Mouse (Mus musculus): ENCODE data around the gene Nectin3. TPM values are rescaled to one million over a fixed set of nuclear protein-coding genes. Genes with fewer than 3 reads are reported as not detected.

Nectin3 gene
- 29.1 and 31.1 TPM in 2 replicates for polyA plus RNA-seq (2015; fragmentation: Nextera tagmentation; extraction: Ambion mirVana)

GRCm38 (mm10) chr16:46498421-46498789 is at the start of gene Nectin3:
Nectin3 (minus strand) TSS chr16:46498525.
- Histone ChIP-seq H3K27ac (peak within 1 kb of the TSS; percentile 91), H3K4me2 (peak within 1 kb of the TSS; percentile 74), H3K36me3 (replicated peaks) (no peaks in the 10 kb centered on the region), H3K4me1 (peaks cover 28% of the 10 kb centered on the region), H3K9ac (peak within 1 kb of the TSS; percentile 83), H3K9me3 (no peaks in the 10 kb centered on the region), H3K27me3 (replicated peaks) (no peaks in the 10 kb centered on the region), H3K4me3 (peak within 1 kb of the TSS; percentile 68)
- ATAC-seq (replicated peaks), result no peak
- 3% methylated on average over 4 of the region's 4 CpGs for WGBS

GRCm38 (mm10) chr16:46538092-46538491 is 39.8 kb upstream of the Nectin3 start:
- Histone ChIP-seq H3K27ac (no peak overlapping the region), H3K9ac (no peak overlapping the region), H3K4me1 (no peaks in the 10 kb centered on the region), H3K27me3 (replicated peaks) (no peaks in the 10 kb centered on the region), H3K4me2 (no peak overlapping the region), H3K9me3 (no peaks in the 10 kb centered on the region), H3K36me3 (replicated peaks) (no peaks in the 10 kb centered on the region), H3K4me3 (no peak overlapping the region)
- no peak for ATAC-seq (replicated peaks)
- 72% methylated on average over 3 of the region's 3 CpGs for WGBS

GRCm38 (mm10) chr16:46532465-46533254 is 34.3 kb upstream of the Nectin3 start:
- Histone ChIP-seq H3K27me3 (replicated peaks) (no peaks in the 10 kb centered on the region), H3K27ac (no peak overlapping the region), H3K9ac (no peak overlapping the region), H3K4me3 (no peak overlapping the region), H3K4me2 (no peak overlapping the region), H3K9me3 (no peaks in the 10 kb centered on the region), H3K4me1 (peaks cover 5% of the 10 kb centered on the region), H3K36me3 (replicated peaks) (no peaks in the 10 kb centered on the region)
- 83% methylated on average over 5 of the region's 5 CpGs for WGBS
- no peak for ATAC-seq (replicated peaks)

GRCm38 (mm10) chr16:46531023-46531422 is 32.7 kb upstream of the Nectin3 start:
- no peaks in the 10 kb centered on the region for H3K27me3 ChIP-seq (replicated peaks)
- H3K27ac ChIP-seq, result 0 out of 2 replicates have a peak overlapping the region, but pooled peaks have one; percentile 20
- no peaks in the 10 kb centered on the region for H3K9me3 ChIP-seq
- 39% methylated on average over 3 of the region's 3 CpGs for WGBS
- no peak overlapping the region for H3K4me3 ChIP-seq
- peak; percentile 95 for ATAC-seq (replicated peaks)
- peaks cover 5% of the 10 kb centered on the region for H3K4me1 ChIP-seq
- no peaks in the 10 kb centered on the region for H3K36me3 ChIP-seq (replicated peaks)
- no peak overlapping the region for H3K4me2 ChIP-seq
- H3K9ac ChIP-seq, result no peak overlapping the region

- Histone ChIP-seq H3K27me3 (replicated peaks) (no peaks in the 10 kb centered on the region), H3K36me3 (replicated peaks) (no peaks in the 10 kb centered on the region), H3K9ac (no peak overlapping the region), H3K27ac (no peak overlapping the region), H3K4me1 (no peaks in the 10 kb centered on the region), H3K4me3 (no peak overlapping the region), H3K4me2 (no peak overlapping the region), H3K9me3 (no peaks in the 10 kb centered on the region)
- no peak for ATAC-seq (replicated peaks)
- WGBS, result 72% methylated on average over 5 of the region's 5 CpGs
These were observed 22.6 kb upstream of the Nectin3 start for GRCm38 (mm10) chr16:46520885-46521417.

- Histone ChIP-seq H3K27me3 (replicated peaks) (no peaks in the 10 kb centered on the region), H3K27ac (no peak overlapping the region), H3K4me3 (no peak overlapping the region), H3K4me2 (no peak overlapping the region), H3K36me3 (replicated peaks) (no peaks in the 10 kb centered on the region), H3K4me1 (no peaks in the 10 kb centered on the region), H3K9ac (no peak overlapping the region), H3K9me3 (no peaks in the 10 kb centered on the region)
- WGBS, result 78% methylated on average over 2 of the region's 2 CpGs
- no peak for ATAC-seq (replicated peaks)
These were observed 21.3 kb upstream of the Nectin3 start for GRCm38 (mm10) chr16:46519606-46520005.

- no peaks in the 10 kb centered on the region for H3K27me3 ChIP-seq (replicated peaks)
These were observed 9.6 kb upstream of the Nectin3 start for GRCm38 (mm10) chr16:46507944-46508333.

GRCm38 (mm10) chr16:46507260-46507943 is 9.1 kb upstream of the Nectin3 start:
- Histone ChIP-seq H3K27me3 (replicated peaks) (no peaks in the 10 kb centered on the region), H3K4me2 (no peak overlapping the region), H3K9ac (no peak overlapping the region), H3K4me1 (no peaks in the 10 kb centered on the region), H3K27ac (no peak overlapping the region), H3K36me3 (replicated peaks) (no peaks in the 10 kb centered on the region), H3K4me3 (no peak overlapping the region), H3K9me3 (no peaks in the 10 kb centered on the region)
- 48% methylated on average over 3 of the region's 3 CpGs for WGBS
- ATAC-seq (replicated peaks), result no peak

More at GRCm38 (mm10) chr16:46507944-46508333, 9.6 kb upstream of the Nectin3 start:
- Histone ChIP-seq H3K9ac (no peak overlapping the region), H3K36me3 (replicated peaks) (no peaks in the 10 kb centered on the region), H3K27ac (no peak overlapping the region), H3K4me1 (no peaks in the 10 kb centered on the region), H3K4me2 (no peak overlapping the region), H3K4me3 (no peak overlapping the region), H3K9me3 (no peaks in the 10 kb centered on the region)
- WGBS, result 90% methylated on average over 3 of the region's 3 CpGs
- no peak for ATAC-seq (replicated peaks)

GRCm38 (mm10) chr16:46504006-46504405 is 5.7 kb upstream of the Nectin3 start:
- Histone ChIP-seq H3K27me3 (replicated peaks) (no peaks in the 10 kb centered on the region), H3K9ac (no peak overlapping the region), H3K4me2 (no peak overlapping the region), H3K27ac (no peak overlapping the region), H3K36me3 (replicated peaks) (no peaks in the 10 kb centered on the region), H3K4me1 (peaks cover 1% of the 10 kb centered on the region; the same call in 1 of the 2 replicates), H3K9me3 (no peaks in the 10 kb centered on the region), H3K4me3 (no peak overlapping the region)
- ATAC-seq (replicated peaks), result no peak
- 86% methylated on average over 4 of the region's 4 CpGs for WGBS

GRCm38 (mm10) chr16:46502311-46502710 is 4.0 kb upstream of the Nectin3 start:
- H3K36me3 ChIP-seq (replicated peaks), result no peaks in the 10 kb centered on the region
- 72% methylated on average over 2 of the region's 2 CpGs for WGBS
- no peak overlapping the region for H3K4me3 ChIP-seq
- no peaks in the 10 kb centered on the region for H3K27me3 ChIP-seq (replicated peaks)
- no peak overlapping the region for H3K9ac ChIP-seq
- H3K27ac ChIP-seq, result no peak overlapping the region
- H3K4me1 ChIP-seq, result peaks cover 13% of the 10 kb centered on the region; the same call in 1 of the 2 replicates
- no peaks in the 10 kb centered on the region for H3K9me3 ChIP-seq
- H3K4me2 ChIP-seq, result no peak overlapping the region
- ATAC-seq (replicated peaks), result no peak

- Histone ChIP-seq H3K4me3 (no peak overlapping the region), H3K9me3 (no peaks in the 10 kb centered on the region), H3K27me3 (replicated peaks) (no peaks in the 10 kb centered on the region), H3K9ac (no peak overlapping the region), H3K27ac (no peak overlapping the region), H3K4me1 (peaks cover 13% of the 10 kb centered on the region; the same call in 1 of the 2 replicates), H3K4me2 (no peak overlapping the region), H3K36me3 (replicated peaks) (no peaks in the 10 kb centered on the region)
- 60% methylated on average over 3 of the region's 3 CpGs for WGBS
- ATAC-seq (replicated peaks), result no peak
These were observed 2.4 kb upstream of the Nectin3 start for GRCm38 (mm10) chr16:46500759-46501158.

- peak overlapping the region; percentile 68 for H3K4me3 ChIP-seq
- no peaks in the 10 kb centered on the region for H3K36me3 ChIP-seq (replicated peaks)
- no peak for ATAC-seq (replicated peaks)
- peaks cover 32% of the 10 kb centered on the region for H3K4me1 ChIP-seq
- no peaks in the 10 kb centered on the region for H3K9me3 ChIP-seq
- H3K4me2 ChIP-seq, result peak overlapping the region; percentile 74
- H3K27ac ChIP-seq, result peak overlapping the region; percentile 91
- H3K27me3 ChIP-seq (replicated peaks), result no peaks in the 10 kb centered on the region
- peak overlapping the region; percentile 83 for H3K9ac ChIP-seq
- under 1% methylated on average over 32 of the region's 32 CpGs for WGBS
These were observed 472 bp downstream of the Nectin3 start for GRCm38 (mm10) chr16:46497686-46498420.

All from midbrain, embryonic 15.5 days (tissue).